Mouse (Mus musculus) heart, embryonic 14.5 days (tissue): ENCODE results near the gene Spic. TPM values are rescaled to one million over a fixed set of nuclear protein-coding genes. Genes with fewer than 3 reads are reported as not detected.

Experiments
- ATAC-seq: fragments of 200-750 bp; cut with Nextera tagmentation; 2 replicates; pipeline ENCODE4 v1.8.0; 2017; ENCODE audit warnings: low read depth, moderate TSS enrichment; ENCODE audit not compliant: insufficient number of reproducible peaks, insufficient read depth, low FRiP score
- H3K27ac ChIP-seq, 2 experiments: fragments of 200-500 bp in 1 of 2; fragments of 300-500 bp in 1 of 2; sonication (generic) in 1 of 2; replicated peaks in 1 of 2; 2 replicates each; pipeline ENCODE4 v1.5.1; 2012 to 2014; ENCODE audit warnings: low read depth in 2 of 2, low read length in 2 of 2, control low read depth in 1 of 2, mild to moderate bottlenecking in 1 of 2, mixed read lengths in 1 of 2; ENCODE audit not compliant: control insufficient read depth in 1 of 2, insufficient read depth in 1 of 2
- H3K27me3 ChIP-seq: fragments of 300-500 bp; sonication (generic); 2 replicates; pipeline ENCODE4 v1.6.1; 2014; ENCODE audit warnings: mild to moderate bottlenecking, low read length, control low read depth; ENCODE audit not compliant: control insufficient read depth, insufficient read depth
- H3K36me3 ChIP-seq: fragments of 300-500 bp; sonication (generic); 2 replicates; pipeline ENCODE4 v1.6.1; 2014; ENCODE audit warnings: mild to moderate bottlenecking, control low read depth, low read length, mixed read lengths; ENCODE audit not compliant: control insufficient read depth, insufficient read depth
- H3K4me1 ChIP-seq, 2 experiments: fragments of 200-500 bp in 1 of 2; fragments of 300-500 bp in 1 of 2; sonication (generic) in 1 of 2; 2 replicates each; pipeline ENCODE4 v1.6.1; 2012 to 2014; ENCODE audit warnings: low read length in 2 of 2, control low read depth in 1 of 2, mixed read lengths in 1 of 2; ENCODE audit not compliant: control insufficient read depth in 2 of 2, insufficient read depth in 2 of 2
- H3K4me2 ChIP-seq: fragments of 300-500 bp; sonication (generic); 2 replicates; pipeline ENCODE4 v1.6.1; 2014; ENCODE audit warnings: mild to moderate bottlenecking, low read length
- H3K4me3 ChIP-seq, 2 experiments: fragments of 200-500 bp in 1 of 2; fragments of 300-500 bp in 1 of 2; sonication (generic) in 1 of 2; 2 replicates each; pipeline ENCODE4 v1.5.1; 2012 to 2014; ENCODE audit warnings: low read length in 2 of 2, mild to moderate bottlenecking in 2 of 2, control low read depth in 1 of 2, low read depth in 1 of 2, moderate library complexity in 1 of 2; ENCODE audit not compliant: control insufficient read depth in 1 of 2, insufficient read depth in 1 of 2
- H3K9ac ChIP-seq: fragments of 300-500 bp; sonication (generic); 2 replicates; pipeline ENCODE4 v1.6.1; 2014; ENCODE audit warnings: mild to moderate bottlenecking, low read length
- H3K9me3 ChIP-seq: fragments of 300-500 bp; sonication (generic); 2 replicates; pipeline ENCODE4 v1.6.1; 2016; ENCODE audit warnings: low read length, control low read depth; ENCODE audit not compliant: control insufficient read depth
- WGBS: fragments of 180-500 bp; shearing (Covaris S2); extraction: QIAGEN DNeasy Blood & Tissue Kit; methylation state at CpG from one replicate; pipeline ENCODE4 v1.1.7; 2014; 5-methylcytosine and 5-hydroxymethylcytosine counted together
- polyA plus RNA-seq: library from polyadenylated mRNA; unstranded; fragments of >200 nt; fragmentation: Nextera tagmentation; extraction: Ambion mirVana; gene quantifications from 2 replicates; pipeline ENCODE4 v1.2.1, GENCODE M21; 2014

Spic gene
- polyA plus RNA-seq = 0.36 and 0.45 TPM in 2 replicates

GRCm38 (mm10) chr10:88684925-88685324 is at the start of gene Spic:
Gene Spic (minus strand): TSS chr10:88685015.
- Histone ChIP-seq H3K36me3 (no peaks in the 10 kb centered on the region), H3K4me3 (no peak within 1 kb of the TSS), H3K9ac (no peak within 1 kb of the TSS), H3K27me3 (no peaks in the 10 kb centered on the region), H3K9me3 (no peaks in the 10 kb centered on the region), H3K4me1 (no peaks in the 10 kb centered on the region), H3K27ac (no peak within 1 kb of the TSS), H3K4me2 (no peak within 1 kb of the TSS)
- ATAC-seq = no peak
- 62% methylated on average over 5 of the region's 5 CpGs for WGBS

- WGBS = 5% methylated on average over 6 of the region's 6 CpGs
- Histone ChIP-seq H3K9ac (peak overlapping the region; percentile 98), H3K4me1 (peaks cover 6 to 11% of the 10 kb centered on the region in 2 experiments), H3K36me3 (peaks cover 17% of the 10 kb centered on the region), H3K4me3 (peak overlapping the region; percentile 92 to 99), H3K9me3 (no peaks in the 10 kb centered on the region), H3K27ac (no peak overlapping the region), H3K4me2 (peak overlapping the region; percentile 95), H3K27me3 (no peaks in the 10 kb centered on the region)
- ATAC-seq = no peak
Measured at GRCm38 (mm10) chr10:88732309-88732622, 47.5 kb upstream of the Spic start.

GRCm38 (mm10) chr10:88731496-88732308 is 46.9 kb upstream of the Spic start:
- Histone ChIP-seq H3K36me3 (peaks cover 11% of the 10 kb centered on the region), H3K9ac (peak overlapping the region; percentile 98), H3K27me3 (no peaks in the 10 kb centered on the region), H3K9me3 (no peaks in the 10 kb centered on the region), H3K4me3 (peak overlapping the region; percentile 92 to 99), H3K27ac (peak overlapping the region; percentile 82 to 84), H3K4me2 (peak overlapping the region; percentile 95), H3K4me1 (peaks cover 6 to 11% of the 10 kb centered on the region in 2 experiments)
- ATAC-seq = peak; percentile 23; the same call in 1 of the 2 replicates
- 2% methylated on average over 55 of the region's 61 CpGs for WGBS

- WGBS = under 1% methylated on average over 65 of the region's 65 CpGs
- H3K9ac ChIP-seq = peak within 1 kb of the TSS; percentile 98
- H3K36me3 ChIP-seq = peaks cover 2% of the 10 kb centered on the region; the same call in 1 of the 2 replicates
- H3K4me1 ChIP-seq = peaks cover 6 to 11% of the 10 kb centered on the region in 2 experiments
- ATAC-seq = peak; percentile 91
- no peaks in the 10 kb centered on the region for H3K27me3 ChIP-seq
- H3K4me3 ChIP-seq = peak within 1 kb of the TSS; percentile 92 to 99
- peak within 1 kb of the TSS; percentile 82 to 84 for H3K27ac ChIP-seq
- H3K9me3 ChIP-seq = no peaks in the 10 kb centered on the region
- H3K4me2 ChIP-seq = peak within 1 kb of the TSS; percentile 95
Measured at GRCm38 (mm10) chr10:88730571-88731495, 46.0 kb upstream of the Spic start, which contains the start of gene Arl1. Gene Arl1 (plus strand): TSS chr10:88730858.

GRCm38 (mm10) chr10:88728166-88728565 is 43.4 kb upstream of the Spic start:
- peaks cover 6 to 11% of the 10 kb centered on the region in 2 experiments for H3K4me1 ChIP-seq
- 61% methylated on average over 8 of the region's 8 CpGs for WGBS
- no peak overlapping the region for H3K4me2 ChIP-seq

GRCm38 (mm10) chr10:88727128-88727527 is 42.3 kb upstream of the Spic start:
- H3K4me3 ChIP-seq = no peak overlapping the region
- H3K27me3 ChIP-seq = no peaks in the 10 kb centered on the region
- H3K4me2 ChIP-seq = no peak overlapping the region
- no peak overlapping the region for H3K27ac ChIP-seq
- H3K4me1 ChIP-seq = peaks cover 3% of the 10 kb centered on the region in 2 experiments; a peak in 3 of 4 replicates
- H3K9me3 ChIP-seq = no peaks in the 10 kb centered on the region
- H3K36me3 ChIP-seq = no peaks in the 10 kb centered on the region
- no peak for ATAC-seq
- H3K9ac ChIP-seq = no peak overlapping the region
- WGBS = 39% methylated on average over 1 of the region's 1 CpGs

More at GRCm38 (mm10) chr10:88728166-88728565, 43.4 kb upstream of the Spic start:
- H3K36me3 ChIP-seq = no peaks in the 10 kb centered on the region
- no peaks in the 10 kb centered on the region for H3K9me3 ChIP-seq
- H3K27me3 ChIP-seq = no peaks in the 10 kb centered on the region
- no peak overlapping the region for H3K9ac ChIP-seq
- no peak for ATAC-seq
- no peak overlapping the region for H3K27ac ChIP-seq
- H3K4me3 ChIP-seq = no peak overlapping the region

GRCm38 (mm10) chr10:88725343-88725742 is 40.5 kb upstream of the Spic start:
- Histone ChIP-seq H3K9ac (no peak overlapping the region), H3K36me3 (no peaks in the 10 kb centered on the region), H3K4me1 (peaks cover 0 to 2% of the 10 kb centered on the region in 2 experiments; a peak in 2 of 4 replicates), H3K27me3 (no peaks in the 10 kb centered on the region), H3K4me3 (no peak overlapping the region), H3K9me3 (no peaks in the 10 kb centered on the region), H3K4me2 (no peak overlapping the region), H3K27ac (no peak overlapping the region)
- ATAC-seq = no peak
- 45% methylated on average over 2 of the region's 2 CpGs for WGBS
